Mouse (Mus musculus) intestine, postnatal 0 days (tissue): ENCODE data around the gene Dok1. TPM values are rescaled to one million over a fixed set of nuclear protein-coding genes. Genes with fewer than 3 reads are reported as not detected.

Experiments used
- ATAC-seq: fragments of 200-750 bp; cut with Nextera tagmentation; 2 replicates; pipeline ENCODE4 v1.8.0; 2017; ENCODE audit warnings: mild to moderate bottlenecking, moderate TSS enrichment, moderate library complexity
- H3K27ac ChIP-seq: fragments of 300-500 bp; sonication (generic); 2 replicates; pipeline ENCODE4 v1.5.1; 2014; ENCODE audit warnings: mild to moderate bottlenecking, low read depth, low read length, moderate library complexity
- H3K27me3 ChIP-seq: fragments of 300-500 bp; sonication (generic); replicated peaks from 2 replicates; pipeline ENCODE4 v1.6.1; 2014; ENCODE audit warnings: low read length, mixed read lengths; ENCODE audit not compliant: control insufficient read depth, insufficient read depth
- H3K36me3 ChIP-seq: fragments of 300-500 bp; sonication (generic); 2 replicates; pipeline ENCODE4 v1.6.1; 2014; ENCODE audit warnings: mild to moderate bottlenecking, moderate library complexity; ENCODE audit not compliant: control insufficient read depth, insufficient read depth
- H3K4me1 ChIP-seq: fragments of 300-500 bp; sonication (generic); replicated peaks from 2 replicates; pipeline ENCODE4 v1.6.1; 2014; ENCODE audit warnings: antibody characterized with exemption, low read length, mixed read lengths; ENCODE audit not compliant: control insufficient read depth, insufficient read depth
- H3K4me2 ChIP-seq: fragments of 300-500 bp; sonication (generic); replicated peaks from 2 replicates; pipeline ENCODE4 v1.6.1; 2014; ENCODE audit warnings: low read depth, mild to moderate bottlenecking, moderate library complexity
- H3K4me3 ChIP-seq: fragments of 300-500 bp; sonication (generic); 2 replicates; pipeline ENCODE4 v1.5.1; 2014; ENCODE audit warnings: low read depth, low read length
- H3K9ac ChIP-seq: fragments of 300-500 bp; sonication (generic); 2 replicates; pipeline ENCODE4 v1.6.1; 2014; ENCODE audit warnings: mild to moderate bottlenecking, low read depth, low read length
- H3K9me3 ChIP-seq: fragments of 300-500 bp; sonication (generic); 2 replicates; pipeline ENCODE4 v1.6.1; 2016; ENCODE audit warnings: mixed run types; ENCODE audit not compliant: control insufficient read depth
- CTCF ChIP-seq: sonication (generic); IDR thresholded peaks from 2 replicates; pipeline ENCODE4 v1.5.1; 2016; ENCODE audit warnings: low read depth, mild to moderate bottlenecking, control low read depth, antibody characterized with exemption, moderate library complexity
- WGBS: fragments of 180-500 bp; shearing (Covaris S2); extraction: QIAGEN DNeasy Blood & Tissue Kit; methylation state at CpG from one replicate; pipeline ENCODE4 v1.1.7; 2014; 5-methylcytosine and 5-hydroxymethylcytosine counted together
- polyA plus RNA-seq: library from polyadenylated mRNA; unstranded; fragments of >200 nt; fragmentation: Nextera tagmentation; extraction: Ambion mirVana; gene quantifications from 2 replicates; pipeline ENCODE4 v1.2.1, GENCODE M21; 2015

Dok1 gene
- polyA plus RNA-seq, 1 experiment from 2014 or later = 7.7 TPM

- H3K4me3 ChIP-seq = peak within 1 kb of the TSS; percentile 89
- no peaks in the 10 kb centered on the region for H3K27me3 ChIP-seq
- under 1% methylated on average over 64 of the region's 64 CpGs for WGBS
- no peaks in the 10 kb centered on the region for H3K9me3 ChIP-seq
- 0 out of 2 replicates have a peak, but pooled peaks have one; percentile 1 for TF ChIP-seq CTCF
- 0 out of 2 replicates have a peak, but pooled peaks cover 9% of the 10 kb centered on the region for H3K4me1 ChIP-seq
- peaks cover 21% of the 10 kb centered on the region; the same call in 1 of the 2 replicates for H3K36me3 ChIP-seq
- ATAC-seq = peak; percentile 88
- peak within 1 kb of the TSS; percentile 98 for H3K4me2 ChIP-seq
- peak within 1 kb of the TSS; percentile 88 for H3K27ac ChIP-seq
- peak within 1 kb of the TSS; percentile 96 for H3K9ac ChIP-seq
These were observed 21.0 kb upstream of the Dok1 start, which contains the start of gene Aup1 for GRCm38 (mm10) chr6:83054074-83054851. Gene Aup1, plus strand, starts transcription at chr6:83054521.

- H3K9ac ChIP-seq = peak overlapping the region; percentile 71
- no peaks in the 10 kb centered on the region for H3K27me3 ChIP-seq
- WGBS = 3% methylated on average over 26 of the region's 26 CpGs
- peak overlapping the region; percentile 50 for H3K27ac ChIP-seq
- peak overlapping the region; percentile 89 for H3K4me3 ChIP-seq
- TF ChIP-seq CTCF = peak; percentile 12; the same call in 1 of the 2 replicates
- 0 out of 2 replicates have a peak, but pooled peaks cover 9% of the 10 kb centered on the region for H3K4me1 ChIP-seq
- peaks cover 21% of the 10 kb centered on the region; the same call in 1 of the 2 replicates for H3K36me3 ChIP-seq
- H3K9me3 ChIP-seq = no peaks in the 10 kb centered on the region
- ATAC-seq = no peak
- H3K4me2 ChIP-seq = peak overlapping the region; percentile 98
These were observed 20.1 kb upstream of the Dok1 start for GRCm38 (mm10) chr6:83053136-83053960.

- Histone ChIP-seq H3K4me2 (no peak overlapping the region), H3K4me1 (0 out of 2 replicates have a peak, but pooled peaks cover 5% of the 10 kb centered on the region), H3K9me3 (no peaks in the 10 kb centered on the region), H3K27ac (no peak overlapping the region), H3K36me3 (peaks cover 10% of the 10 kb centered on the region; the same call in 1 of the 2 replicates), H3K4me3 (no peak overlapping the region), H3K27me3 (no peaks in the 10 kb centered on the region), H3K9ac (no peak overlapping the region)
- 67% methylated on average over 10 of the region's 10 CpGs for WGBS
- TF ChIP-seq CTCF = no peak
- ATAC-seq = no peak
These were observed 16.1 kb upstream of the Dok1 start for GRCm38 (mm10) chr6:83049367-83049766.

GRCm38 (mm10) chr6:83044742-83045141 lies 11.5 kb upstream of the Dok1 start:
- Histone ChIP-seq H3K27ac (no peak overlapping the region), H3K27me3 (no peaks in the 10 kb centered on the region), H3K4me2 (no peak overlapping the region), H3K9me3 (no peaks in the 10 kb centered on the region), H3K4me1 (no peaks in the 10 kb centered on the region), H3K9ac (no peak overlapping the region), H3K36me3 (no peaks in the 10 kb centered on the region; the same call in 1 of the 2 replicates), H3K4me3 (no peak overlapping the region)
- WGBS = 68% methylated on average over 9 of the region's 9 CpGs
- no peak for ATAC-seq
- no peak for TF ChIP-seq CTCF

GRCm38 (mm10) chr6:83043993-83044392 lies 10.7 kb upstream of the Dok1 start:
- no peak for TF ChIP-seq CTCF
- 88% methylated on average over 5 of the region's 5 CpGs for WGBS
- H3K9me3 ChIP-seq = no peaks in the 10 kb centered on the region
- H3K4me1 ChIP-seq = no peaks in the 10 kb centered on the region
- no peaks in the 10 kb centered on the region for H3K27me3 ChIP-seq
- no peak overlapping the region for H3K4me2 ChIP-seq
- H3K36me3 ChIP-seq = no peaks in the 10 kb centered on the region; the same call in 1 of the 2 replicates
- H3K4me3 ChIP-seq = no peak overlapping the region
- ATAC-seq = no peak
- no peak overlapping the region for H3K27ac ChIP-seq
- H3K9ac ChIP-seq = no peak overlapping the region

GRCm38 (mm10) chr6:83043561-83043960 lies 10.3 kb upstream of the Dok1 start:
- H3K9ac ChIP-seq = no peak overlapping the region
- H3K4me2 ChIP-seq = no peak overlapping the region
- WGBS = 58% methylated on average over 6 of the region's 6 CpGs
- no peaks in the 10 kb centered on the region for H3K4me1 ChIP-seq
- H3K36me3 ChIP-seq = no peaks in the 10 kb centered on the region; the same call in 1 of the 2 replicates
- H3K27me3 ChIP-seq = no peaks in the 10 kb centered on the region
- H3K9me3 ChIP-seq = no peaks in the 10 kb centered on the region
- ATAC-seq = no peak
- no peak overlapping the region for H3K27ac ChIP-seq
- no peak overlapping the region for H3K4me3 ChIP-seq
- TF ChIP-seq CTCF = no peak
